Mouse (Mus musculus): Measurements from ENCODE around the gene Traf1. TPM values are rescaled to one million over a fixed set of nuclear protein-coding genes. Genes with fewer than 3 reads are reported as not detected.

Gene Traf1
- polyA plus RNA-seq, 1 experiment from 2014 or later: 3.3 TPM

GRCm38 (mm10) chr2:34976945-34977658 lies 15.5 kb upstream of the Traf1 start:
- H3K4me3 ChIP-seq (ENCODE audit: inconsistent target): no peak overlapping the region
- H3K36me3 ChIP-seq (ENCODE audit: inconsistent target): no peaks in the 10 kb centered on the region
- 21% methylated on average over 8 of the region's 8 CpGs for WGBS (ENCODE audit: missing documents)
- H3K79me2 ChIP-seq (ENCODE audit: inconsistent target): no peaks in the 10 kb centered on the region
- H3K27ac ChIP-seq: peak overlapping the region; percentile 81

DNA sequence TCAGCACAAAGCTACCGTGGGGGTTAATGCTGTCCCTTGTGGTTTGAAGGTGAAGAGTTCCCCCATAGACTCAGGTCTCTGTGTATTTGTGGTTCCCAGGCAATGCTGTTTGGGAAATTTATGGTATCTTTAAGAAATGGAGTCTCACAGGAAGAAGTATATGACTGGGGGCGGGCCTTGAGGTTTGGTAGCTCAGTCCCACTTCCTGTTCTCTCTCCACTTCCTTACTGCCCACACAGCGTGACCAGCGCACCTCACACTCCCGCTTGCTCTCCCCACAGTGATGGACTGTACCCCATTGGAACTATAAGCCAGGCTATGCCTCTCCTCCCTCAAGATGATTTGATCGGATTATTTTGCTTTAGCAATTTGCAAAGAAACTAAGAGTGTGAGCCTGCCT lies 14.9 kb upstream of the Traf1 start:
- Histone ChIP-seq H3K36me3 (ENCODE audit: inconsistent target) (no peaks in the 10 kb centered on the region), H3K27ac (peak overlapping the region; percentile 81), H3K79me2 (ENCODE audit: inconsistent target) (no peaks in the 10 kb centered on the region), H3K4me3 (ENCODE audit: inconsistent target) (no peak overlapping the region)
- WGBS (ENCODE audit: missing documents): 23% methylated on average over 6 of the region's 6 CpGs

DNA sequence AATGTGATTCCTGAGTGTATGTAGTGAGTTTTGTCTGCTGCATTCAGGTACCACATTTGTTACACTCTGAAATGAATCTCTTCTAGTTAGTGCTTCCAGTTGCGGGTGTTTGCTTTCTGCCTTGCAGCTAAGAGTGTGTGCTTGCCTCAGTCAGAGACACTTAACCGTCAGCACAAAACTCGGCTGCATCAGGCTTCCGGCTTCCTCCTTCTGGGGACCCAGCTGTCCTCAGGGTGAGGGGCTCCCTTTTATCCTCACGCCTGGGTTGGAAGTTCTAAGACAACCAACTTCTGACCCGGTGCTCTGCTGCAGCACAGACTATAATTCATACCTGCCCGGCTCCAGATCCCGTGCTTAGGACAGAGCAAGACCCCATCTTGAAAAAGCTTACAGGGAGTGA lies 11.5 kb upstream of the Traf1 start:
- H3K79me2 ChIP-seq (ENCODE audit: inconsistent target): no peaks in the 10 kb centered on the region
- H3K36me3 ChIP-seq (ENCODE audit: inconsistent target): no peaks in the 10 kb centered on the region
- no peak overlapping the region for H3K27ac ChIP-seq
- no peak overlapping the region for H3K4me3 ChIP-seq (ENCODE audit: inconsistent target)
- WGBS (ENCODE audit: missing documents): 88% methylated on average over 8 of the region's 8 CpGs

- whole genome bisulfite sequencing (ENCODE audit: missing documents): 93% methylated on average over 11 of the region's 11 CpGs
- H3K36me3 ChIP-seq (ENCODE audit: inconsistent target): no peaks in the 10 kb centered on the region
- H3K79me2 ChIP-seq (ENCODE audit: inconsistent target): no peaks in the 10 kb centered on the region
- H3K4me3 ChIP-seq (ENCODE audit: inconsistent target): no peak overlapping the region
- no peak overlapping the region for H3K27ac ChIP-seq
These were observed 9.7 kb upstream of the Traf1 start for GRCm38 (mm10) chr2:34971080-34971888.

- Histone ChIP-seq H3K27ac (no peak overlapping the region), H3K4me3 (ENCODE audit: inconsistent target) (no peak overlapping the region), H3K36me3 (ENCODE audit: inconsistent target) (no peaks in the 10 kb centered on the region), H3K79me2 (ENCODE audit: inconsistent target) (no peaks in the 10 kb centered on the region)
- WGBS (ENCODE audit: missing documents): 49% methylated on average over 7 of the region's 9 CpGs
These were observed 8.6 kb upstream of the Traf1 start for GRCm38 (mm10) chr2:34970092-34970750.

- H3K79me2 ChIP-seq (ENCODE audit: inconsistent target): no peaks in the 10 kb centered on the region; the same call in 1 of the 2 replicates
- H3K36me3 ChIP-seq (ENCODE audit: inconsistent target): no peaks in the 10 kb centered on the region
- no peak overlapping the region for H3K27ac ChIP-seq
- WGBS (ENCODE audit: missing documents): 87% methylated on average over 7 of the region's 7 CpGs
- no peak overlapping the region for H3K4me3 ChIP-seq (ENCODE audit: inconsistent target)
These were observed 7.6 kb upstream of the Traf1 start for GRCm38 (mm10) chr2:34969166-34969565.

DNA sequence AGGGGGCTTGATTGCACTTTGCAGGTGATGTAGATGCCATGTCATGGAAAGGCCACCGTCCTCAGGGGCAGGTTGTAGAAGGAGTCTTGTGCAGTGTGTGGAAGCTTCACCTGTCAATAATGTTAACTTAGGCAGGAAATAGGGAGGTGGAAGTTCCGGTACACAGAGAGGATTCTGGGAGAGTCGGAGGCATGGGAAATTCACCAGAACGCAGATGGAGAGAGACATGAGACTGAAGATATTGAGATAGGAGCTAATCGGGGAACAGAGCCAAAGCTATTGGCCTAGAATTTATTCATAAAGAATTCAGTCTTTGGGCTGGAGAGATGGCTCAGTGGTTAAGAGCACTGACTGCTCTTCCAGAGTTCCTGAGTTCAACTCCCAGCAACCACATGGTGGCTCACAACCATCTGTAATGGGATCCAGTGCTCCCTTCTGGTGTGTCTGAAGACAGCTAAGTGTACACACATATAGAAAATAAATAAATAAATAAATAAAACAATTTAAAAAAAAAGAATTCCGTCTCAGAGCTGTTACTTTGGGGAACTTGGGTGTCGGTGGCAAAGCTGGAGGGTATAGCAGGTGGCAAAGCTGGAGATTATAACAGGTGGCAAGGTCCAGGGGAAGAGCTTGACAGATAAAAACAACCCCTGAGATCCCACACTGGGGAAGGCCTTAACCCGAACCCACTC lies 4.8 kb upstream of the Traf1 start:
- Histone ChIP-seq H3K4me3 (ENCODE audit: inconsistent target) (no peak overlapping the region), H3K79me2 (ENCODE audit: inconsistent target) (no peaks in the 10 kb centered on the region; the same call in 1 of the 2 replicates), H3K27ac (no peak overlapping the region), H3K36me3 (ENCODE audit: inconsistent target) (no peaks in the 10 kb centered on the region)
- 87% methylated on average over 8 of the region's 8 CpGs for WGBS (ENCODE audit: missing documents)

- no peaks in the 10 kb centered on the region for H3K36me3 ChIP-seq (ENCODE audit: inconsistent target)
- WGBS (ENCODE audit: missing documents): 71% methylated on average over 8 of the region's 8 CpGs
- H3K27ac ChIP-seq: 0 out of 2 replicates have a peak overlapping the region, but pooled peaks have one; percentile 2
- no peaks in the 10 kb centered on the region; the same call in 1 of the 2 replicates for H3K79me2 ChIP-seq (ENCODE audit: inconsistent target)
- H3K4me3 ChIP-seq (ENCODE audit: inconsistent target): no peak overlapping the region; the same call in 1 of the 2 replicates
These were observed 4.2 kb upstream of the Traf1 start for GRCm38 (mm10) chr2:34965806-34966205.

DNA sequence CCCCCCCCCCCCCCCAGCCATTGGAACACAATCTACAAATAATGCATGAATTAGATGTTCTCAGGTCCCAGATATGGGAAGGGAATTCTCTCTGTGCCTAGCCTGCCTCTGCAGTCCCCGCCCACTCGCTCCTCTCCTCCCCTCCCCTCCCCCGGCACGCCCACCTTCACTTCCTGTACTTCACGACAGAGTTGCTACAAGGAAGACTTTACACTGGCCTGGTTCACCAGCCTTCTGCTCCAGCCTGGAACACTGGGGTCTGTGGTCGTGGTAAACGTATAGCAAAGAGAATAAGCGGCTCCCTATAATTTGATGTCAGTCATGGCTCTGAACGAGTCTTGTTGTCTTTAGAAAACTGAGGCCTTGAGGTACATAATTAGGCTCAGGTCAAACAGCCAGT lies 3.7 kb upstream of the Traf1 start:
- 22% methylated on average over 9 of the region's 9 CpGs for WGBS (ENCODE audit: missing documents)
- Histone ChIP-seq H3K36me3 (ENCODE audit: inconsistent target) (no peaks in the 10 kb centered on the region), H3K79me2 (ENCODE audit: inconsistent target) (no peaks in the 10 kb centered on the region; the same call in 1 of the 2 replicates), H3K4me3 (ENCODE audit: inconsistent target) (no peak overlapping the region; the same call in 1 of the 2 replicates), H3K27ac (0 out of 2 replicates have a peak overlapping the region, but pooled peaks have one; percentile 2)

GRCm38 (mm10) chr2:34964651-34965050 lies 3.1 kb upstream of the Traf1 start:
- no peaks in the 10 kb centered on the region for H3K36me3 ChIP-seq (ENCODE audit: inconsistent target)
- no peak overlapping the region for H3K27ac ChIP-seq
- 91% methylated on average over 9 of the region's 9 CpGs for WGBS (ENCODE audit: missing documents)
- H3K79me2 ChIP-seq (ENCODE audit: inconsistent target): no peaks in the 10 kb centered on the region; the same call in 1 of the 2 replicates
- no peak overlapping the region for H3K4me3 ChIP-seq (ENCODE audit: inconsistent target)

DNA sequence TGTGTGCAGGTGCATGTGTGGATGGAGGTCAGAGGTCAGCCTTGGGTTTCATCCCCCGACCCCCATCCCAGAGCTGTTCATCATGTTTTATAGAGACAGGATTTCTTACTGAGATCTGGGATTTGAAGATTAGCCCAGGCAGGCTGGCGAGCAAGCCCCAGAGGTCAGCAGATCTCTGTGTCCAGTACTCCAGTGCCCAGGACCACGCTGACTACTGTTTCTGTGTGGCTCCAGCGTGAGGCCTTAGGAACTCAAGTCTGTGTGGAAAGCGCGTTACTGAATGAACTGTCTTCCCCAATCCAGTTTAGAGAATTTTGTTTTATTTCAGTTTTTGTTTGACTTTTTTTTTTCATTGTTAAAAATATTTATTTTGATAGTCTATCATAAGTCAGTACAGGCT lies 2.7 kb upstream of the Traf1 start:
- 89% methylated on average over 6 of the region's 6 CpGs for WGBS (ENCODE audit: missing documents)
- no peaks in the 10 kb centered on the region; the same call in 1 of the 2 replicates for H3K79me2 ChIP-seq (ENCODE audit: inconsistent target)
- no peak overlapping the region for H3K4me3 ChIP-seq (ENCODE audit: inconsistent target)
- H3K27ac ChIP-seq: peak overlapping the region; percentile 83; the same call in 1 of the 2 replicates
- no peaks in the 10 kb centered on the region for H3K36me3 ChIP-seq (ENCODE audit: inconsistent target)

DNA sequence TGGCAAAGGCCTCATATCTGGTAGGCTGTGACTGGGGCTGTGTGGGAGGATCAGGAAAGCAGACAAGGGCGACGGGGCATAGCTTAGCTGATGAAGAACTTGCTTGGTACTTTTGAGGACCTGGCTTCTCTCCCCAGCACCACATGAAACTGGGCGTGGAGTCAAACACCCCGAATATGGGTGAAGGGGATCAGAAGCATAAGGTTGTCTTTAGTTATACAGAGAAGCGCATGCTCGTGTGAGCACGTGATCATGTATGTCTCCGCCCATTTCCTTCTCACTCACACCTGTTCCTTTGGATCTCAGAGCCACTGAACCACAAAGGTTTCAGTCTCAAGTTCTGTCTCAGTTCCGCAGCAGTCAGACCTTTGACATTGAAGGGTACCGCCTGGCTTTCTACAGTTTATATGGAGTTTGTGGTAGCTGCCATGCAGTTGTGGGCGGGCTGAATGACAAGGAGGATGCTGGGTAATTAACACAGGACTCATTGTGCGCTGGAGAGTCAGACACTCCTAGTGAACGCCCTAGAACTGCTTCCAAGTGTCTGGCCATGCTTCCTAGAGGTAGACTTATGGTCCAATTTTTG lies 1.9 kb upstream of the Traf1 start:
- peak overlapping the region; percentile 12; the same call in 1 of the 2 replicates for H3K4me3 ChIP-seq (ENCODE audit: inconsistent target)
- H3K27ac ChIP-seq: peak overlapping the region; percentile 83
- 11% methylated on average over 13 of the region's 13 CpGs for WGBS (ENCODE audit: missing documents)
- H3K36me3 ChIP-seq (ENCODE audit: inconsistent target): no peaks in the 10 kb centered on the region
- no peaks in the 10 kb centered on the region; the same call in 1 of the 2 replicates for H3K79me2 ChIP-seq (ENCODE audit: inconsistent target)

GRCm38 (mm10) chr2:34962893-34963292 lies 1.3 kb upstream of the Traf1 start:
- H3K36me3 ChIP-seq (ENCODE audit: inconsistent target): no peaks in the 10 kb centered on the region
- 22% methylated on average over 9 of the region's 9 CpGs for WGBS (ENCODE audit: missing documents)
- no peaks in the 10 kb centered on the region; the same call in 1 of the 2 replicates for H3K79me2 ChIP-seq (ENCODE audit: inconsistent target)
- H3K27ac ChIP-seq: peak overlapping the region; percentile 83
- H3K4me3 ChIP-seq (ENCODE audit: inconsistent target): peak overlapping the region; percentile 12; the same call in 1 of the 2 replicates

- H3K27ac ChIP-seq: peak overlapping the region; percentile 83
- no peak overlapping the region for H3K4me3 ChIP-seq (ENCODE audit: inconsistent target)
- H3K79me2 ChIP-seq (ENCODE audit: inconsistent target): no peaks in the 10 kb centered on the region; the same call in 1 of the 2 replicates
- 85% methylated on average over 2 of the region's 2 CpGs for WGBS (ENCODE audit: missing documents)
- no peaks in the 10 kb centered on the region for H3K36me3 ChIP-seq (ENCODE audit: inconsistent target)
These were observed 639 bp upstream of the Traf1 start for GRCm38 (mm10) chr2:34962211-34962610.
